In the genomic region with DNA sequence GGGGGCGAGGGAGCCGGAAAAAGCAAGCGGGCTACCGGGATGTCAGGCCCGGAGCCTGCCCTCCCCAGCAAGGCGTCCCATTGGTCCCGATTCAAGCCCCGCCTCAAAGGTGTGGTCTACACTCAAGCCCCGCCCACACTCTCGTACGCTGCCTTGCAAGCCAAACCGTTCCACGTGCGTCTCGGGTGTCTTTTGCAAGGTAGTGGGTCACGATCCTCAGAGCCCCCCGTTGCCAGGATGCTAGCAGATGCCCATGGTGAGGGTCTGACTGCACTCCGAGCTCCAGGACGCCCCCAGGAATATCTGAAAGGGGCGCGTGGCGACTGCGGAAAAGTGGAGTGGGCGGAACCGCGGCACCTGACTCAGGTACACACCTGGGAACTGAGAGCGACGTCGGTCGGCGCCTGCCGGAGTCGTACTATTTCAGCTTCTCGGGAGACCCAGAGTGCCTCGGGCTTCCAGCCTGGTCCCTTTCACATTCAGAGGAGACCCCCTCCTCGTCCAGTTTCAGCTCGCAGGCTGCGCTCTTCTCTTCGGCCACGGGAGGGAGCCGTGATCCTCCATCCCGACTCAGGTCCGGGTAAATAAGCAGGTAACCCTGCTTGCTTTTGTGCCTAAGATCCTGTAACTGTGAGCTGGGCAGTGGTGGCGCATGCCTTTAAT, we compare ENCODE assay signal across 7 mouse cellular contexts. TPM values are rescaled to one million over a fixed set of nuclear protein-coding genes. Genes with fewer than 3 reads are reported as not detected.
DNase-seq lines count a peak whose midpoint lies in the region; ATAC-seq lines count a peak whose summit lies in the region.

Gene Slc12a9, minus strand, starts transcription at position 86 of the 663 bp plus-strand sequence.

- H3K4me2 ChIP-seq in intestine, embryonic 15.5 days (replicated peaks): peak within 1 kb of the TSS; percentile 96

- no peaks in the 10 kb centered on the region for H3K9me3 ChIP-seq in intestine, embryonic 15.5 days
- no peaks in the 10 kb centered on the region for H3K9me3 ChIP-seq in midbrain, embryonic 10.5 days (replicated peaks)

- H3K27ac ChIP-seq in intestine, embryonic 15.5 days: peak within 1 kb of the TSS; percentile 75
- peak within 1 kb of the TSS; percentile 87 for H3K27ac ChIP-seq in midbrain, embryonic 10.5 days (replicated peaks)

- WGBS in intestine, embryonic 15.5 days: under 1% methylated on average over 44 of the region's 44 CpGs
- under 1% methylated on average over 44 of the region's 44 CpGs for WGBS in midbrain, embryonic 10.5 days

- peak within 1 kb of the TSS; percentile 77 for H3K9ac ChIP-seq in intestine, embryonic 15.5 days

- no peaks in the 10 kb centered on the region for H3K36me3 ChIP-seq in intestine, embryonic 15.5 days
- 0 out of 2 replicates have a peak, but pooled peaks cover 5% of the 10 kb centered on the region for H3K36me3 ChIP-seq in midbrain, embryonic 10.5 days

- peak; percentile 91 for ATAC-seq in intestine, embryonic 15.5 days

- no peaks in the 10 kb centered on the region for H3K27me3 ChIP-seq in intestine, embryonic 15.5 days (replicated peaks)
- H3K27me3 ChIP-seq in midbrain, embryonic 10.5 days (ENCODE audit: low read depth, poor library complexity, severe bottlenecking): no peaks in the 10 kb centered on the region

- peak within 1 kb of the TSS; percentile 67 for H3K4me3 ChIP-seq in intestine, embryonic 15.5 days (replicated peaks)
- H3K4me3 ChIP-seq in midbrain, embryonic 10.5 days: peak within 1 kb of the TSS; percentile 76

- intact Hi-C loops in left cerebral cortex, postnatal 25 days (cut with DNase I): loop anchor here (1.0 kb wide), 1 partner anchor 169 kb away; the partner anchor contains the start of gene Pop7

- H3K4me1 ChIP-seq in intestine, embryonic 15.5 days (replicated peaks): peaks cover 19% of the 10 kb centered on the region; the same call in 1 of the 2 replicates
- H3K4me1 ChIP-seq in midbrain, embryonic 10.5 days: peaks cover 36% of the 10 kb centered on the region

- DNase-seq in adrenal gland, adult 18-20 months (ENCODE audit: low spot score in 2 of 2): peak; percentile 90 to 91
- peak; percentile 98 for DNase-seq in embryo, embryonic 11 days
- peak; percentile 89 for DNase-seq in gastrocnemius, postnatal 25 days
- DNase-seq in left cerebral cortex, postnatal 25 days (ENCODE audit: low spot score in 2 of 2): peak; percentile 93 to 94
- peak; percentile 91 for DNase-seq in midbrain, embryonic 10.5 days (ENCODE audit: low spot score)
- peak; percentile 94 for DNase-seq in right cerebral cortex, postnatal 4 days

RNA-seq across cellular contexts. Expression of gene Slc12a9, which starts in this region (rescaled TPM):
- total RNA-seq in adrenal gland, adult 18-20 months (2021): 1 to 10 TPM; 8.4 to 8.6 TPM
- total RNA-seq in gastrocnemius, postnatal 25 days (2021): 1 to 10 TPM; 2.3 to 3.1 TPM
- polyA plus RNA-seq in intestine, embryonic 15.5 days (2015; fragmentation: Nextera tagmentation; extraction: Ambion mirVana): 14.3 and 15.9 TPM in 2 replicates
- 10 to 100 TPM; 21.3 to 23.2 TPM for total RNA-seq in left cerebral cortex, postnatal 25 days (2021)
- polyA plus RNA-seq in midbrain, embryonic 10.5 days (2016; fragmentation: Nextera tagmentation; extraction: Ambion mirVana): 12.0 and 14.3 TPM in 2 replicates

Comparison
In these comparisons a context has a peak if more than half of its experiments do, and no peak if none do; other contexts are left out.
1. Peak in every context shown above with its lines: DNase-seq, ATAC-seq, H3K4me3 ChIP-seq and H3K27ac ChIP-seq.